In genomic region chr3:22076936-22077656, GRCm38 (mm10) we compare ENCODE assay signal across 8 mouse cellular contexts. TPM values are rescaled to one million over a fixed set of nuclear protein-coding genes. Genes with fewer than 3 reads are reported as not detected.
DNase-seq lines count a peak whose midpoint lies in the region; ATAC-seq and TF ChIP-seq lines count a peak whose summit lies in the region.

No protein-coding gene starts in this region.

- in situ Hi-C loops in ES-E14 (cut with MboI; ENCODE audit: low sequenced_read_pairs in 2 of 2, unreplicated experiment in 2 of 2) = loop anchor here (5.0 to 10.0 kb wide), 2 partner anchors 140 to 142 kb away; no protein-coding TSS in a partner anchor

- H3K36me3 ChIP-seq in kidney, embryonic 15.5 days = no peaks in the 10 kb centered on the region
- peaks cover 7% of the 10 kb centered on the region; the same call in 1 of the 2 replicates for H3K36me3 ChIP-seq in ES-E14 (ENCODE audit: control insufficient read depth, insufficient read depth, low read length, poor library complexity, severe bottlenecking)
- 0 out of 2 replicates have a peak, but pooled peaks cover 5% of the 10 kb centered on the region for H3K36me3 ChIP-seq in embryonic facial prominence, embryonic 14.5 days (ENCODE audit: control insufficient read depth, insufficient read depth, low read length)
- no peaks in the 10 kb centered on the region for H3K36me3 ChIP-seq in hindbrain, postnatal 0 days (ENCODE audit: insufficient read depth, low read length)
- no peaks in the 10 kb centered on the region for H3K36me3 ChIP-seq in macrophage (ENCODE audit: inconsistent target)
- H3K36me3 ChIP-seq in spleen, adult 2 months (ENCODE audit: control insufficient read depth, insufficient read depth, low read length) = no peaks in the 10 kb centered on the region

- H3K9ac ChIP-seq in kidney, embryonic 15.5 days = peak overlapping the region; percentile 90
- H3K9ac ChIP-seq in ES-E14 (ENCODE audit: insufficient read depth, low read depth, low read length, poor library complexity, severe bottlenecking) = peak overlapping the region; percentile 97
- H3K9ac ChIP-seq in embryonic facial prominence, embryonic 14.5 days (ENCODE audit: low read depth, low read length) = peak overlapping the region; percentile 98
- peak overlapping the region; percentile 75 for H3K9ac ChIP-seq in hindbrain, postnatal 0 days (replicated peaks; ENCODE audit: low read length)

- peak overlapping the region; percentile 97 for H3K27ac ChIP-seq in kidney, embryonic 15.5 days
- peak overlapping the region; percentile 100 for H3K27ac ChIP-seq in ES-E14 (ENCODE audit: insufficient read depth, low read depth, low read length, poor library complexity, severe bottlenecking)
- peak overlapping the region; percentile 99 for H3K27ac ChIP-seq in embryonic facial prominence, embryonic 14.5 days (replicated peaks; ENCODE audit: low read depth, low read length)
- peak overlapping the region; percentile 98 for H3K27ac ChIP-seq in hindbrain, postnatal 0 days
- H3K27ac ChIP-seq in macrophage = peak overlapping the region; percentile 73
- H3K27ac ChIP-seq in spleen, adult 2 months (ENCODE audit: insufficient read depth, low read length) = peak overlapping the region; percentile 93

- peak; percentile 6; the same call in 1 of the 2 replicates for TF ChIP-seq POLR2A in spleen, adult 2 months (IDR thresholded peaks at IDR 0.05; ENCODE audit: low read depth, low read length)

- H3K4me1 ChIP-seq in kidney, embryonic 15.5 days = peaks cover 37% of the 10 kb centered on the region
- peaks cover 8 to 22% of the 10 kb centered on the region in 2 experiments for H3K4me1 ChIP-seq in ES-E14 (ENCODE audit: control insufficient read depth in 2 of 2, insufficient read depth in 2 of 2, low read length in 2 of 2, poor library complexity in 1 of 2)
- peaks cover 39% of the 10 kb centered on the region for H3K4me1 ChIP-seq in embryonic facial prominence, embryonic 14.5 days (ENCODE audit: control insufficient read depth, insufficient read depth, low read length)
- 0 out of 2 replicates have a peak, but pooled peaks cover 7% of the 10 kb centered on the region for H3K4me1 ChIP-seq in hindbrain, postnatal 0 days (ENCODE audit: insufficient read depth, low read length)
- H3K4me1 ChIP-seq in spleen, adult 2 months (ENCODE audit: control insufficient read depth, insufficient read depth, insufficient read length) = peaks cover 32% of the 10 kb centered on the region; the same call in 1 of the 2 replicates

- peak overlapping the region; percentile 85 for H3K4me2 ChIP-seq in kidney, embryonic 15.5 days
- peak overlapping the region; percentile 73 for H3K4me2 ChIP-seq in embryonic facial prominence, embryonic 14.5 days (ENCODE audit: low read depth, low read length)
- peak overlapping the region; percentile 75 for H3K4me2 ChIP-seq in hindbrain, postnatal 0 days (ENCODE audit: low read depth, low read length)

- under 1% methylated on average over 48 of the region's 64 CpGs for WGBS in kidney, embryonic 15.5 days
- 0% methylated on average over 16 of the region's 64 CpGs for WGBS in embryonic facial prominence, embryonic 14.5 days
- WGBS in hindbrain, postnatal 0 days = under 1% methylated on average over 50 of the region's 64 CpGs
- WGBS in macrophage (ENCODE audit: missing documents) = 2% methylated on average over 51 of the region's 64 CpGs
- WGBS in spleen, adult 2 months = 2% methylated on average over 63 of the region's 64 CpGs

- H3K27me3 ChIP-seq in kidney, embryonic 15.5 days = no peaks in the 10 kb centered on the region
- no peaks in the 10 kb centered on the region for H3K27me3 ChIP-seq in embryonic facial prominence, embryonic 14.5 days (replicated peaks; ENCODE audit: control insufficient read depth, insufficient read depth, low read length)
- H3K27me3 ChIP-seq in hindbrain, postnatal 0 days (ENCODE audit: insufficient read depth, low read length) = no peaks in the 10 kb centered on the region
- no peaks in the 10 kb centered on the region for H3K27me3 ChIP-seq in spleen, adult 2 months (ENCODE audit: control insufficient read depth, insufficient read depth, low read length)

- no peak for DNase-seq in kidney, postnatal 14 days
- no peak for DNase-seq in ES-E14 (ENCODE audit: low read depth, low spot score)
- peak; percentile 49 for DNase-seq in embryonic facial prominence, embryonic 14.5 days (ENCODE audit: low spot score)
- peak; percentile 53 for DNase-seq in hindbrain, postnatal 0 days (ENCODE audit: low spot score)
- peak; percentile 36 to 61 for DNase-seq in spleen, adult 2 months (ENCODE audit: low read depth in 1 of 2, low spot score in 2 of 2)
- no peak for DNase-seq in c-Kit-positive CD71-positive TER-119-positive erythroid progenitor cells, embryonic 14.5 days (ENCODE audit: low spot score)

- no peaks in the 10 kb centered on the region for H3K9me3 ChIP-seq in kidney, embryonic 15.5 days (replicated peaks)
- H3K9me3 ChIP-seq in ES-E14 (ENCODE audit: control insufficient read depth, insufficient read depth, low read depth, low read length) = no peaks in the 10 kb centered on the region
- no peaks in the 10 kb centered on the region for H3K9me3 ChIP-seq in embryonic facial prominence, embryonic 14.5 days (ENCODE audit: control insufficient read depth, low read length)
- no peaks in the 10 kb centered on the region for H3K9me3 ChIP-seq in hindbrain, postnatal 0 days (ENCODE audit: low read length)

- peaks cover 48% of the 10 kb centered on the region for H3K79me2 ChIP-seq in macrophage (ENCODE audit: inconsistent target)

- H3K4me3 ChIP-seq in kidney, embryonic 15.5 days (replicated peaks) = peak overlapping the region; percentile 95
- peak overlapping the region; percentile 91 to 98 for H3K4me3 ChIP-seq in ES-E14 (ENCODE audit: insufficient read depth in 1 of 2, low read depth in 1 of 2, low read length in 2 of 2, poor library complexity in 1 of 2, severe bottlenecking in 1 of 2)
- peak overlapping the region; percentile 93 for H3K4me3 ChIP-seq in embryonic facial prominence, embryonic 14.5 days (ENCODE audit: low read depth, low read length)
- peak overlapping the region; percentile 67 for H3K4me3 ChIP-seq in hindbrain, postnatal 0 days (ENCODE audit: low read length)
- peak overlapping the region; percentile 40 for H3K4me3 ChIP-seq in macrophage (ENCODE audit: inconsistent target)
- H3K4me3 ChIP-seq in spleen, adult 2 months (ENCODE audit: extremely low read depth, insufficient read depth, insufficient read length) = peak overlapping the region; percentile 81

- no peak for TF ChIP-seq CTCF in hindbrain, postnatal 0 days (IDR thresholded peaks at IDR 0.05; ENCODE audit: low read depth)
- TF ChIP-seq CTCF in spleen, adult 2 months (IDR thresholded peaks at IDR 0.05; ENCODE audit: extremely low read depth, insufficient read depth, insufficient read length, insufficient replicate concordance) = no peak

- ATAC-seq in kidney, embryonic 15.5 days (replicated peaks; ENCODE audit: low FRiP score) = peak; percentile 73
- ATAC-seq in embryonic facial prominence, embryonic 14.5 days (ENCODE audit: low read depth) = peak; percentile 62
- ATAC-seq in hindbrain, postnatal 0 days = peak; percentile 72

TF ChIP-seq in ES-E14, 5 proteins besides CTCF, POLR2A, EP300 and RAD21:
- TF ChIP-seq ZC3H11A (IDR thresholded peaks at IDR 0.05; ENCODE audit: borderline replicate concordance, low read depth, low read length) (no peak), MAFK (IDR thresholded peaks at IDR 0.05; ENCODE audit: insufficient read depth, low read depth, low read length) (no peak), ZNF384 (IDR thresholded peaks at IDR 0.05; ENCODE audit: low read depth, low read length) (peak; percentile 90)

RNA-seq across cellular contexts. Expression of gene Tbl1xr1, which starts 0.6 kb away (rescaled TPM):
- 20.9 and 22.8 TPM in 2 replicates for polyA plus RNA-seq in kidney, embryonic 15.5 days (2015; fragmentation: Nextera tagmentation; extraction: Ambion mirVana)
- total RNA-seq in ES-E14 (2012; rRNA removed) = 64.6 and 71.0 TPM in 2 replicates
- polyA plus RNA-seq in embryonic facial prominence, embryonic 14.5 days (2014; fragmentation: Nextera tagmentation; extraction: Ambion mirVana) = 20.8 and 23.2 TPM in 2 replicates
- total RNA-seq in hindbrain, postnatal 0 days (2014; rRNA removed) = 33.1 and 50.3 TPM in 2 replicates
- polyA plus RNA-seq in hindbrain, postnatal 0 days (2015; fragmentation: Nextera tagmentation; extraction: Ambion mirVana) = 9.7 and 12.8 TPM in 2 replicates
- total RNA-seq in macrophage (2018; cell fraction: chromatin; rRNA removed) = 10 to 100 TPM; 18.2 to 84.1 (median 54.2) TPM
- total RNA-seq in macrophage (2018; cell fraction: cytosol; rRNA removed) = 10 to 100 TPM; 39.9 to 76.1 (median 57.6) TPM
- 100 to 1,000 TPM in 2 of 26 experiments, 10 to 100 TPM in 24; 22.8 to 116 (median 64.2) TPM for total RNA-seq in macrophage (2018; cell fraction: nucleus; rRNA removed)
- 17.8 to 28.7 TPM (median 19.1 TPM) in 3 replicates for polyA plus RNA-seq in macrophage (2018)
- polyA plus RNA-seq in spleen, adult 2 months (2012; rRNA removed) = 17.8 and 30.6 TPM in 2 replicates

Comparison
In these comparisons a context has a peak if more than half of its experiments do, and no peak if none do; other contexts are left out.
1. H3K4me3 ChIP-seq: peak in every context shown above with its lines; median percentile 95 in kidney, embryonic 15.5 days; 94 in ES-E14; 93 in embryonic facial prominence, embryonic 14.5 days; 81 in spleen, adult 2 months; 67 in hindbrain, postnatal 0 days; 40 in macrophage.
2. DNase-seq: peak in embryonic facial prominence, embryonic 14.5 days (single experiment), hindbrain, postnatal 0 days (single experiment) and spleen, adult 2 months (2 of 2); none in kidney, postnatal 14 days (single experiment), ES-E14 (single experiment) and c-Kit-positive CD71-positive TER-119-positive erythroid progenitor cells, embryonic 14.5 days (single experiment).
3. Peak in every context shown above with its lines, with median percentiles within 50 percentile points of each other: ATAC-seq, H3K27ac ChIP-seq, H3K4me2 ChIP-seq and H3K9ac ChIP-seq.